Mouse (Mus musculus) lung, adult 18-20 months (tissue): ENCODE measurements around the gene B430306N03Rik.

Source experiments
- DNase-seq, 2 experiments: peaks; one replicate each; pipeline ENCODE4 v3.0.0; 2022; ENCODE audit warnings: mixed read lengths in 2 of 2

Gene B430306N03Rik

DNA sequence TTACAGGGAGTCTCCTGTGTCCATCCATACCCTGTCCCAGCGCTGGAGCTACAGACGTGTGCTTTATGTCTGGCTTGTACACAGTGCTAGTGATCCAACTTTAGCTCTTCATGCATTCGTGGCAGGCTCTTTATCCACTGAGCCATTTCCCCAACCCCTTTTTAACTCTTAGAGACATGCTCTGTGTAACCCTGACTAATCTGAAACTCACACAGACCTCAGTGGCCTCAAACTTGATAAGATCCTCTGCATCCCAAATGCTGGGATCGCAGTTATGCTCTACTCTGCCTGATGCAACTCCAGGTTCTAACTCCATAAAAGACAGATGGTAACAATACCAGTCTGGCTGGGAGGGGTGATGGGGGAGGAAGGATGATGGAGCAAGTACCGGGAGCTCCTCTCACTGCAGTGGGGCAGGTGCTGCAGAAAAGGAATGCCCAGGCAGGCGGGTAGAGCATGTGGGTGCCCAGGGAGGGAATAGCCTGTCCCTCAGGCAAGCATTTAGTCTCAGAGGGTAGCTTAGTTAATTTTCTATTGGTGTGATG lies 47.6 kb downstream of the B430306N03Rik start:
- DNase-seq: no peak

DNA sequence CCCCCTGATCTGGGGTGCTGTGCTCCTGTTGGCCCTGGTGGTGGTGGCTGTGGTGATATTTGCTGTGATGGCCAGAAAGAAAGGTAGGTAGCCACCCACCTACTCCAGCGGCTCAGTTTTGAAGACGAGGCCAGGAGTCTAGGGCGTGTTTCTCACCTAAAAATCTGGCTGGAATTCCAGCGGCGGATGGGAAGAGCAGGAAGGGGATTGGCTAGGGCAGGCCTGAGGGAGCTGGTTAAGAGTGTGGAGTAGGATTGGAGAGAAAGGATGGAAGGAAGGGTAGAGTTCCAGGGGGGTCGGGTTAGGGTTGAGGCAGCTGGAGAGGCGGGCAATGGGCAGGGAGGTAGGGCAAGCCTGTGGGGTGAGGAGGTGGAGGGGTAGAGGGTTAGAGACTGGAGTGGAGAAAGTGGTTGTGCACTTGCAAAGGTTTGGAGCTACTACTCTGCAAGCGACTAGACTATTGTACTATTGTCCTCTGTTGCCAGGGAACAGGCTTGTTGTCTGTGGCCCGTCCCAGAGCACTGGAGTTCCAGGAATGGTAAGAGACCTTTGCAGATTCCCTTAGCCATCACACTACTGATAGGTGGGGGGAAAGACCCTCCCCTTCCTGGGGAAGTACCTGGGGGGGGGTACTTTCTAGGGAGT lies 49.7 kb downstream of the B430306N03Rik start:
- no peak for DNase-seq

DNA sequence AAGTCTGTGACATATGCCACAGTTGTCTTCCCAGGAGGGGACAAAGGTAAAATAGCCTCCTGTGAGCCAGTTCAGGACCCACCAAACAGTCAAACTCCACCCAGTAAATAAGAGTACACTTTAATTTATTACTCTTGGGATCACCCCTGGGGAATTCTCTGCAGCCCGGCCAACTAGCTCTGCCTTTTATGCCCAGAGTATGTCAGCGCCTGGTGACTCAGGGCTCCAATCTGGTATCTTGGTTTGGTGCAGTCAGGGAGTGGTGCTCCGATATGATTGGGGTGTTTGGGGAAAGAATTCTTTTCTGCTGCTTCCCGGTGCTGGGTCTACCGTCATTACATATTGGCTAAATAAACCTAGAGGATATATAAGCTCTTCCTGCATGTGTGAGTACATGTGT lies 50.9 kb downstream of the B430306N03Rik start:
- no peak for DNase-seq

DNA sequence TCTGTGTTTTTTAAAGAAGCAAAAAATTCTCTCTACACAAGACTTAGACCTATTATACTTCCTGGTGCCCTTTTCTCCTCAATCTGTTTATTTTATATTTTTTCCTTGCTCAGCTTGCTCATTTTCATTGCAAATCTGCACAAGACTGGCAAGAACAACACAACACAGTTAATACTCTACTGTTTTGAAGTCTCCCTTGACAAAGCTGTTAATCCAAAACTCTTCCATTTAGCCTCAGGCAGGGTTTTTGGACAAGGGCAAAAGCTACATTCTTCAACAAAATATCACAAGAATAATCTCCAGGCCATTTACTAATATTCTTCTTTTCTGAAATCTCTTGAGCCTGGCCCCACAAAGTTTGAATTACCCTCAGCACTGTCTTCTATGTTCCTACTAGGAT lies 55.7 kb downstream of the B430306N03Rik start:
- no peak for DNase-seq

DNA sequence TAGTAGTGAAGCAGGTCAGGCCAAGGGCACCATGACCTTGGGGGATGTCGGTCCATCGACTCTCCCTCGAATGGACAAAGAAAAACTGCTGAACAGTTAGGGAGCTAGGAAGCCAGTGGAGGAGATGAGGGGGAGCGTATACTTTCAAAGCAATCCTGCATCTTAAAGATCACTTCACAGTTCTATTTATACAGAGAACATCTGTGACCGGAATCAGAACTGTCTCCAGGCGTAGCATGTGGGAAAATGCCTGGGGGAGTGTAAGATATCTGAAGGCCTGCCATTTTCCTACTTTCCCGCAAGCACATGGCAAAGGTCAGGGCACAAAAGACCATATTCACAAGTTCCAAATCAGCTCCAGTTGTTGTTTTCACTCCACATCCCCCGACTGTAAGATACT lies 57.0 kb downstream of the B430306N03Rik start:
- DNase-seq: no peak

DNA sequence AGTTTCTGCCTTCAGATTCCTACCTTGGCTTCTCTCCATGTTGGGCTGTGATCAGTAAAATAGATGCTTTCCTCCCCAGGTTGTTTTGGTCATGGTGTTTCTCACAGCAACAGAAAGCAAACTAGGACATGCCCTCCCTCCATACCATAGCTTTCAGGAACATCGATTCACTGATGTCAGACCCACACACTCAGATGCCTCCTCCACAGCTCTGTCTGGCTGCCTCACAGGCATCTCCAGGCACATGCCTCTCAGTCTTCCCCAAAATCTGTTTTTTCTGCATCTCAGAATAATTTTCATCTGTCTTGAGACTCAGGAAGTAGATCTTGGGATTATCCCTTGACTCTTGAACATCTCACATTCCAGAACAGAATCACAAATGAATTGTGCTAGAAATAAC lies 60.2 kb downstream of the B430306N03Rik start:
- no peak for DNase-seq
